Comparison of ENCODE assay signal across 8 mouse cellular contexts in genomic region chr15:6909669-6910068, GRCm38 (mm10). TPM values are rescaled to one million over a fixed set of nuclear protein-coding genes. Genes with fewer than 3 reads are reported as not detected.
DNase-seq lines count a peak whose midpoint lies in the region; ATAC-seq and TF ChIP-seq lines count a peak whose summit lies in the region.

No protein-coding gene starts in this region.

- no peak overlapping the region for H3K27ac ChIP-seq in forebrain, embryonic 16.5 days (ENCODE audit: low read length)
- H3K27ac ChIP-seq in liver, postnatal 0 days (ENCODE audit: low read depth): no peak overlapping the region
- H3K27ac ChIP-seq in neural tube, embryonic 14.5 days (ENCODE audit: low read depth, low read length): no peak overlapping the region
- H3K27ac ChIP-seq in testis, adult 2 months (ENCODE audit: control insufficient read depth, insufficient read depth, low read depth, low read length): no peak overlapping the region

- H3K4me2 ChIP-seq in forebrain, embryonic 16.5 days (ENCODE audit: low read length): peak overlapping the region; percentile 42
- no peak overlapping the region for H3K4me2 ChIP-seq in liver, postnatal 0 days (ENCODE audit: low read depth, low read length)
- no peak overlapping the region for H3K4me2 ChIP-seq in neural tube, embryonic 14.5 days (ENCODE audit: low read depth, low read length)

- peak; percentile 87 for TF ChIP-seq CTCF in E14TG2a.4 (conservative IDR thresholded peaks at IDR 0.05; ENCODE audit: low read length)
- peak; percentile 97 for TF ChIP-seq CTCF in liver, postnatal 0 days (IDR thresholded peaks at IDR 0.05; ENCODE audit: low read depth)
- TF ChIP-seq CTCF in testis, adult 2 months (IDR thresholded peaks at IDR 0.05; ENCODE audit: control insufficient read depth, insufficient read depth, insufficient replicate concordance, low read depth, low read length): peak; percentile 95

- H3K27me3 ChIP-seq in E14TG2a.4 (ENCODE audit: insufficient read depth, low read length): peaks cover 23% of the 10 kb centered on the region
- H3K27me3 ChIP-seq in forebrain, embryonic 16.5 days (replicated peaks; ENCODE audit: control insufficient read depth, insufficient read depth, low read length): no peaks in the 10 kb centered on the region
- peaks cover 3% of the 10 kb centered on the region; the same call in 1 of the 2 replicates for H3K27me3 ChIP-seq in liver, postnatal 0 days (ENCODE audit: insufficient read depth, low read length)
- H3K27me3 ChIP-seq in neural tube, embryonic 14.5 days (ENCODE audit: control insufficient read depth, insufficient read depth, low read length): no peaks in the 10 kb centered on the region
- H3K27me3 ChIP-seq in testis, adult 2 months (ENCODE audit: control insufficient read depth, insufficient read depth, low read length): no peaks in the 10 kb centered on the region

- 5% methylated on average over 10 of the region's 11 CpGs for WGBS in forebrain, embryonic 16.5 days
- WGBS in liver, postnatal 0 days (ENCODE audit: insufficient replicate concordance): 4% methylated on average over 11 of the region's 11 CpGs
- 6% methylated on average over 11 of the region's 11 CpGs for WGBS in neural tube, embryonic 14.5 days

- H3K9me3 ChIP-seq in E14TG2a.4 (ENCODE audit: low read length): no peaks in the 10 kb centered on the region
- H3K9me3 ChIP-seq in forebrain, embryonic 16.5 days (ENCODE audit: control insufficient read depth, low read length): no peaks in the 10 kb centered on the region
- no peaks in the 10 kb centered on the region for H3K9me3 ChIP-seq in liver, postnatal 0 days (ENCODE audit: low read length)
- no peaks in the 10 kb centered on the region for H3K9me3 ChIP-seq in neural tube, embryonic 14.5 days (ENCODE audit: control insufficient read depth, low read length)

- H3K4me1 ChIP-seq in E14TG2a.4 (replicated peaks; ENCODE audit: low read depth, low read length): peaks cover 53% of the 10 kb centered on the region
- H3K4me1 ChIP-seq in forebrain, embryonic 16.5 days (replicated peaks; ENCODE audit: control insufficient read depth, insufficient read depth, low read length): peaks cover 2% of the 10 kb centered on the region; the same call in 1 of the 2 replicates
- no peaks in the 10 kb centered on the region for H3K4me1 ChIP-seq in liver, postnatal 0 days (ENCODE audit: insufficient read depth)
- no peaks in the 10 kb centered on the region for H3K4me1 ChIP-seq in neural tube, embryonic 14.5 days (ENCODE audit: control insufficient read depth, insufficient read depth, low read length)
- peaks cover 2% of the 10 kb centered on the region for H3K4me1 ChIP-seq in testis, adult 2 months (ENCODE audit: control insufficient read depth, insufficient read depth, low read length)

- no peaks in the 10 kb centered on the region for H3K36me3 ChIP-seq in E14TG2a.4 (ENCODE audit: insufficient read depth, low read length)
- no peaks in the 10 kb centered on the region for H3K36me3 ChIP-seq in forebrain, embryonic 16.5 days (ENCODE audit: control insufficient read depth, insufficient read depth)
- H3K36me3 ChIP-seq in liver, postnatal 0 days (replicated peaks; ENCODE audit: insufficient read depth, low read length): no peaks in the 10 kb centered on the region
- no peaks in the 10 kb centered on the region for H3K36me3 ChIP-seq in neural tube, embryonic 14.5 days (ENCODE audit: control insufficient read depth, insufficient read depth, low read length)
- H3K36me3 ChIP-seq in testis, adult 2 months (ENCODE audit: control insufficient read depth, insufficient read depth, low read length): no peaks in the 10 kb centered on the region

- TF ChIP-seq EP300 in liver, postnatal 0 days (IDR thresholded peaks at IDR 0.05; ENCODE audit: low read depth): peak; percentile 15; the same call in 1 of the 2 replicates

- no peak for TF ChIP-seq POLR2A in testis, adult 2 months (IDR thresholded peaks at IDR 0.05; ENCODE audit: control insufficient read depth, low read depth, low read length)

- DNase-seq in heart, postnatal 25 days (ENCODE audit: low spot score): peak; percentile 83
- DNase-seq in layer of hippocampus, adult 11-12 months (ENCODE audit: low spot score): peak; percentile 89
- DNase-seq in liver, postnatal 0 days: peak; percentile 88

- peak overlapping the region; percentile 36 for H3K9ac ChIP-seq in forebrain, embryonic 16.5 days (replicated peaks; ENCODE audit: low read depth, low read length)
- no peak overlapping the region for H3K9ac ChIP-seq in liver, postnatal 0 days (replicated peaks)
- no peak overlapping the region for H3K9ac ChIP-seq in neural tube, embryonic 14.5 days (replicated peaks; ENCODE audit: low read depth, low read length)

- peak overlapping the region; percentile 32; the same call in 1 of the 2 replicates for H3K4me3 ChIP-seq in E14TG2a.4 (replicated peaks; ENCODE audit: low read length)
- H3K4me3 ChIP-seq in forebrain, embryonic 16.5 days (replicated peaks; ENCODE audit: low read length): no peak overlapping the region
- no peak overlapping the region for H3K4me3 ChIP-seq in liver, postnatal 0 days (ENCODE audit: low read depth, low read length)
- no peak overlapping the region for H3K4me3 ChIP-seq in neural tube, embryonic 14.5 days (ENCODE audit: low read depth, low read length)
- peak overlapping the region; percentile 32; the same call in 1 of the 2 replicates for H3K4me3 ChIP-seq in testis, adult 2 months (ENCODE audit: control insufficient read depth, low read depth, low read length)

- ATAC-seq in cerebellum, adult (ENCODE audit: insufficient number of reproducible peaks, low FRiP score, low TSS enrichment): peak; percentile 94
- ATAC-seq in forebrain, embryonic 16.5 days: peak; percentile 98
- ATAC-seq in liver, postnatal 0 days: peak; percentile 87
- ATAC-seq in neural tube, embryonic 14.5 days (ENCODE audit: low read depth): peak; percentile 94

- intact Hi-C loops in heart, postnatal 25 days (cut with DNase I): loop anchor here (1.0 to 2.0 kb wide), 3 partner anchors 221 to 534 kb away; no protein-coding TSS in a partner anchor

RNA-seq across cellular contexts. Expression of gene Osmr, which starts 34.9 kb away (rescaled TPM):
- 1.2 and 2.6 TPM in 2 replicates for polyA plus RNA-seq in forebrain, embryonic 16.5 days (2015; fragmentation: Nextera tagmentation; extraction: Ambion mirVana)
- total RNA-seq in heart, postnatal 25 days (2021): 10 to 100 TPM in 1 of 2 experiments, 1 to 10 TPM in 1; 9.0 to 11.3 TPM
- 0.54 and 0.88 TPM in 2 replicates for polyA plus RNA-seq in liver, postnatal 0 days (2015; fragmentation: Nextera tagmentation; extraction: Ambion mirVana)
- polyA plus RNA-seq in neural tube, embryonic 14.5 days (2014; fragmentation: Nextera tagmentation; extraction: Ambion mirVana): 1.7 and 1.9 TPM in 2 replicates
- polyA plus RNA-seq in testis, adult 2 months (2012; rRNA removed): 0.90 and 1.0 TPM in 2 replicates

Comparison
In these comparisons a context has a peak if more than half of its experiments do, and no peak if none do; other contexts are left out.
1. H3K4me3 ChIP-seq: peak in E14TG2a.4 (single experiment) and testis, adult 2 months (single experiment); none in forebrain, embryonic 16.5 days (single experiment), liver, postnatal 0 days (single experiment) and neural tube, embryonic 14.5 days (single experiment).
2. Peak in every context shown above with its lines, with median percentiles within 50 percentile points of each other: CTCF ChIP-seq, ATAC-seq and DNase-seq.